Mouse (Mus musculus): ENCODE results near the gene Eif2s3y. TPM values are rescaled to one million over a fixed set of nuclear protein-coding genes. Genes with fewer than 3 reads are reported as not detected.

The Eif2s3y gene
- total RNA-seq (2023) = 127 TPM

DNA sequence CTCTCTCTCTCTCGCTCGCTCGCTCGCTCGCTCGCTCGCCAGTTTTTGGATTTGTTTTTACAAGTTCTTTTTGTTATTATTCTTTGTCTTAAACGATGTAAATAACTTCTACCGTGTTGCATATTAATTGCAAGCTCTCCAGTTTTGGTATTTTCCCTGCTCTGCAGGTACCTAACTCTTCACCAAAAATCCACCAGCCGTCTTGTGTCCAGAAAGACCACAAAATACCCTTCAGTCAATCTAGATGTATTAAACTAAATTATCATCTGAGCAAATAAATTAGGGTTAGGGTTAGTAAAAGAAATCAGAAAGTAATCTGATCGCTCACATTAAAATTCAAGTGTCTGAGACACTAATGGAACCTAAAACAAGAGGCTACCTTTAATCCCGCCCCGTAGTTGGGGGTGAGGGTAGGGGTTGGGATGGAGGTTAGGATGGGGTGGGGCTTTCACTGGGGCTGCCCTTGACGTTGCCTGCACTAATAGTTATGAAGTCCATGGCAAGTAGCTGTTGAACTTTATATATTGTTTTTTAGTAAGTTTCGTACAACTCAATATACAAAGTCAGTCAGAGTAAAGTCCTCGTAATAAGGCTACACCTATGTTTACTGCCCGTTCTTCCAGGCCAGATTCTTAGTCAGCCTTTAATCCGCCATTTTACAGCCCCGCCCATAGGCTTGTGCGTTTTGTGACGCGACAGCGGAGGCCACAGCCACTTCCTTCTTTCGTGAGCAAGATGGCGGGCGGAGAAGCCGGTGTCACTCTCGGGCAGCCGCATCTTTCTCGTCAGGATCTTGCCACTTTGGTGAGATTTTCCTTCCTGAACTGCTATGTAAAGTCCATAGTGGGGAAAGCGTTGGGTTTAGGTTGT, at the start of gene Eif2s3y:
Gene Eif2s3y, plus strand, starts transcription at position 662 of the 870 bp plus-strand sequence.

Other genes starting within 250 kb of the Eif2s3y start
- gene Zfy1, start 213.1 kb upstream of the Eif2s3y start, total RNA-seq (2023) = not detected
- gene Uba1y, start 191.9 kb upstream of the Eif2s3y start, total RNA-seq (2023) = not detected
- 52.7 TPM for gene Kdm5d, start 112.8 kb upstream of the Eif2s3y start, total RNA-seq (2023)
- 54.9 TPM for gene Uty, start 235.2 kb downstream of the Eif2s3y start, total RNA-seq (2023)